Mouse (Mus musculus): Measurements from ENCODE around the gene Abracl.

DNA sequence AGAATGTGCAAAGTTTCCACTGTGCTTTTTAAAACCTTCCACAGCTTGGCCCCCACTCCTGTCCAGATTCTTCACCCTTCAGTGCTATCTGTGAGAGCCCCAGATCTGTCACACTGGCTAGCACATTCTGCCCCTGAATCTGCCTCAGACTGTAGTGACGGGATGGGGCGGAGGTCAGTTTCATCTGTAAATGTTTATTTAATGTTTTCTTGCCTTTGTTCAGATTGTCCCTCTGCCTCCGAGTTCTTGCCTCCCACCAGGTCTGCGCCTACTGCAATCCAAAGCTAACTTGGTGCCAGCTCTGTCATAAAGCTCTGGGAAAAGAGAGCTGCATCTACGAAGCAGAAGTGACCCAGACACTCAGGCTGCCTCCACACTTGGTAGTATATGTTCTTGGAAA lies 13.8 kb upstream of the Abracl start:
- TF ChIP-seq USF1 (IDR thresholded peaks at IDR 0.05; ENCODE audit: low read depth), result no peak
- TF ChIP-seq E2F4 (IDR thresholded peaks at IDR 0.05; ENCODE audit: insufficient read depth), result no peak
- no peak for TF ChIP-seq POLR2A (IDR thresholded peaks at IDR 0.05; ENCODE audit: insufficient read length, low read depth)
- TF ChIP-seq MYOG (IDR thresholded peaks at IDR 0.05; ENCODE audit: control insufficient read depth in 1 of 3, insufficient read depth in 1 of 3, insufficient read length in 2 of 3, low read depth in 2 of 3), result no peak
- TF ChIP-seq MYOD1 (IDR thresholded peaks at IDR 0.05; ENCODE audit: control insufficient read depth in 1 of 3, insufficient read length in 2 of 3, low read depth in 2 of 3), result no peak
- no peak for TF ChIP-seq POLR2AphosphoS2 (IDR thresholded peaks at IDR 0.05; ENCODE audit: insufficient read length, low read depth)
- no peak for TF ChIP-seq REST (IDR thresholded peaks at IDR 0.05; ENCODE audit: insufficient read depth, insufficient read length)
- no peak for TF ChIP-seq MAX (IDR thresholded peaks at IDR 0.05; ENCODE audit: low read depth)
- no peak for TF ChIP-seq TCF3 (IDR thresholded peaks at IDR 0.05; ENCODE audit: insufficient read length, low read depth)
